Mouse (Mus musculus) left cerebral cortex, adult 2 months (tissue): ENCODE results near the gene Gm136. TPM values are rescaled to one million over a fixed set of nuclear protein-coding genes. Genes with fewer than 3 reads are reported as not detected.

Experiments
- DNase-seq, 2 experiments: peaks; one replicate each; pipeline ENCODE4 v3.0.0; 2021 to 2022; ENCODE audit warnings: low spot score in 2 of 2, mixed read lengths in 1 of 2; ENCODE audit errors: extremely low spot score in 1 of 2
- H3K27ac ChIP-seq: fragments of 200-600 bp; 2 replicates; pipeline ENCODE4 v1.8.1; 2022
- H3K4me3 ChIP-seq: fragments of 200-600 bp; 2 replicates; pipeline ENCODE4 v1.8.1; 2022
- CTCF ChIP-seq: fragments of 200-600 bp; IDR thresholded peaks from 2 replicates; pipeline ENCODE4 v1.8.1; 2022; ENCODE audit warnings: antibody characterized with exemption, mild to moderate bottlenecking, moderate library complexity
- intact Hi-C: fragments of 180-260 bp; cut with DNase I; formaldehyde crosslinking; loops from one replicate; pipeline ENCODE4 v1.15.1; 2025
- total RNA-seq, 2 experiments: library from RNA; stranded (reverse); gene quantifications; 2 replicates each; pipeline ENCODE4 v1.2.3; 2021

Gm136 gene
- total RNA-seq, 2 experiments from 2014 or later: not detected

DNA sequence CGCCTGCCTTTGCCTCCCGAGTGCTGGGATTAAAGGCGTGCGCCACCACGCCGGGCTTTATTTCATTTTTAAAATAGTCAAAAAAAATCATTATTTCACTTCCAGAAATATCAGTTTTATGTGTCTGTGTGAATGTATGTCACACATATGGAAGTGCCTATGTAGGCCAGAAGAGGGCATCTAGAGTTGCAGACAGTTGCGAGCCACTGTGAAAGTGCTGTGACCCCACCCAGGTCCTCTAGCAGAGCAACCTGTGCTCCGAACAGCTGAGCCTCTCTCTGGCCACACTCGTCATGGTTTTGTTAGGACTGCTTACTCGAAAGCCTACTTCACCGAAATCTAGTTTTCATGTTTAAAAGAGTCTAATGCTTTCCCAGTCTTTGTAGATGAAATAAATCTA lies 53.8 kb downstream of the Gm136 start:
- no peak for DNase-seq
- Histone ChIP-seq H3K27ac (no peak overlapping the region), H3K4me3 (no peak overlapping the region)
- intact Hi-C loops: no loop called here
- no peak for TF ChIP-seq CTCF

DNA sequence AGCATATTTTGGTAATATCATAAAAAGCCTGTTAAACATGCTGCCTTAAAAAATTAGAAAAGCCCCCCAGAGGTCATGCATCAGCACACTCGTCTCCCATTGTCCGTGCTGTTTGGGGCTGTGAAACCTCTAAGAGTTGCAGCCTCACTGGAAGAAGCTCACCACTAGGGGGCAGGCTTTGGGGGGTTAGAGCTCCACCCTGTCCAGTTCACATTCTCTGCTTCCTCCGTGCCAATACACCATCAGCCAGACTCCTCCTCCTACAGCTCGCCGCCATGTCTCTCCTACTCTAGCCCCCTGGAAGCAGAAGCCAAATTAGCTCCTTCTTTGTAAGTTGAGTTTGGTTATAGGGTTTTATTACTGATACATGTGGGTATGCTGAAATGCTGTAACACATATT lies 54.5 kb downstream of the Gm136 start:
- Histone ChIP-seq H3K4me3 (no peak overlapping the region), H3K27ac (no peak overlapping the region)
- no peak for DNase-seq
- TF ChIP-seq CTCF: peak; percentile 49
- intact Hi-C loops: no loop called here

Other genes starting within 250 kb of the Gm136 start
- 100 to 1,000 TPM in 1 of 2 experiments, 10 to 100 TPM in 1; 97.9 to 111 TPM for gene Akirin2, start 205.3 kb downstream of the Gm136 start, total RNA-seq
- gene Orc3, start 141.3 kb downstream of the Gm136 start, total RNA-seq: 10 to 100 TPM; 41.6 to 42.4 TPM
- gene Rars2, start 141.3 kb downstream of the Gm136 start, total RNA-seq: 10 to 100 TPM; 21.3 to 27.7 TPM
- gene Slc35a1, start 68.8 kb downstream of the Gm136 start, total RNA-seq: 10 to 100 TPM; 18.6 to 21.8 TPM
- 1 to 10 TPM; 1.8 to 2.1 TPM for gene Cfap206, start 26.1 kb downstream of the Gm136 start, total RNA-seq
- gene Smim8, start 22.2 kb upstream of the Gm136 start, total RNA-seq: 10 to 100 TPM; 20.4 to 21.0 TPM
- 10 to 100 TPM; 27.5 to 28.2 TPM for gene Zfp292, start 126.7 kb upstream of the Gm136 start, total RNA-seq
- gene Cga, start 137.5 kb upstream of the Gm136 start, total RNA-seq: not detected